In genomic region chr19:59470074-59470630, GRCm38 (mm10) we compare ENCODE assay signal across 17 mouse cellular contexts. TPM values are rescaled to one million over a fixed set of nuclear protein-coding genes. Genes with fewer than 3 reads are reported as not detected.
DNase-seq lines count a peak whose midpoint lies in the region; ATAC-seq lines count a peak whose summit lies in the region.
"Had no signal": no experiment of that assay in that cellular context is flagged by ENCODE, and none has a peak within 500 bp of the region (broad histone marks: within the 10 kb centered on the region; RNA-seq: fewer than 3 reads in every experiment).

No protein-coding gene starts in this region.

- ATAC-seq in heart, embryonic 12.5 days (ENCODE audit: insufficient number of reproducible peaks, low FRiP score) = no peak
- ATAC-seq in midbrain, embryonic 12.5 days (ENCODE audit: low FRiP score, low read depth) = no peak
- peak; percentile 28 for ATAC-seq in forebrain, embryonic 11.5 days (replicated peaks; ENCODE audit: low FRiP score)
- 0 out of 2 replicates have a peak, but pooled peaks have one; percentile 31 for ATAC-seq in midbrain, embryonic 15.5 days (replicated peaks)
- ATAC-seq: intestine, embryonic 16.5 days had no signal

- no peak overlapping the region for H3K27ac ChIP-seq in heart, embryonic 12.5 days (ENCODE audit: poor library complexity, severe bottlenecking)
- H3K27ac ChIP-seq in midbrain, embryonic 12.5 days (replicated peaks) = no peak overlapping the region
- H3K27ac ChIP-seq in midbrain, embryonic 10.5 days (replicated peaks) = no peak overlapping the region
- H3K27ac ChIP-seq in forebrain, embryonic 11.5 days (ENCODE audit: low read depth, low read length) = peak overlapping the region; percentile 90
- H3K27ac ChIP-seq in midbrain, embryonic 15.5 days = no peak overlapping the region
- H3K27ac ChIP-seq: limb, embryonic 12.5 days; liver, embryonic 15.5 days had no signal

- H3K9me3 ChIP-seq in heart, embryonic 12.5 days (replicated peaks) = no peaks in the 10 kb centered on the region
- H3K9me3 ChIP-seq in midbrain, embryonic 12.5 days = no peaks in the 10 kb centered on the region
- no peaks in the 10 kb centered on the region for H3K9me3 ChIP-seq in midbrain, embryonic 10.5 days (replicated peaks)
- H3K9me3 ChIP-seq in forebrain, embryonic 11.5 days (ENCODE audit: control insufficient read depth, low read length) = no peaks in the 10 kb centered on the region
- no peaks in the 10 kb centered on the region for H3K9me3 ChIP-seq in midbrain, embryonic 15.5 days
- H3K9me3 ChIP-seq: limb, embryonic 12.5 days; liver, embryonic 15.5 days had no signal

- WGBS in heart, embryonic 12.5 days = 9% methylated on average over 11 of the region's 11 CpGs
- WGBS in midbrain, embryonic 12.5 days = 14% methylated on average over 11 of the region's 11 CpGs
- 7% methylated on average over 11 of the region's 11 CpGs for WGBS in midbrain, embryonic 10.5 days
- WGBS in forebrain, embryonic 11.5 days = 9% methylated on average over 11 of the region's 11 CpGs
- WGBS in midbrain, embryonic 15.5 days = 15% methylated on average over 11 of the region's 11 CpGs

- peaks cover 91% of the 10 kb centered on the region for H3K27me3 ChIP-seq in heart, embryonic 12.5 days (replicated peaks)
- H3K27me3 ChIP-seq in midbrain, embryonic 12.5 days = peaks cover 79% of the 10 kb centered on the region
- H3K27me3 ChIP-seq in midbrain, embryonic 10.5 days (ENCODE audit: low read depth, poor library complexity, severe bottlenecking) = peaks cover 96% of the 10 kb centered on the region
- H3K27me3 ChIP-seq in forebrain, embryonic 11.5 days (ENCODE audit: control insufficient read depth, insufficient read depth, low read length) = peaks cover 28% of the 10 kb centered on the region
- peaks cover 76% of the 10 kb centered on the region for H3K27me3 ChIP-seq in midbrain, embryonic 15.5 days (replicated peaks)

- no peaks in the 10 kb centered on the region for H3K36me3 ChIP-seq in heart, embryonic 12.5 days
- H3K36me3 ChIP-seq in midbrain, embryonic 12.5 days = no peaks in the 10 kb centered on the region
- H3K36me3 ChIP-seq in midbrain, embryonic 10.5 days = no peaks in the 10 kb centered on the region
- no peaks in the 10 kb centered on the region for H3K36me3 ChIP-seq in forebrain, embryonic 11.5 days (ENCODE audit: control insufficient read depth, insufficient read depth, low read length)
- no peaks in the 10 kb centered on the region for H3K36me3 ChIP-seq in midbrain, embryonic 15.5 days (replicated peaks)
- H3K36me3 ChIP-seq: limb, embryonic 12.5 days; liver, embryonic 15.5 days had no signal

- H3K9ac ChIP-seq in heart, embryonic 12.5 days = no peak overlapping the region
- no peak overlapping the region for H3K9ac ChIP-seq in midbrain, embryonic 12.5 days (replicated peaks)
- H3K9ac ChIP-seq in forebrain, embryonic 11.5 days (ENCODE audit: low read length) = peak overlapping the region; percentile 58
- H3K9ac ChIP-seq in midbrain, embryonic 15.5 days = no peak overlapping the region
- H3K9ac ChIP-seq: limb, embryonic 12.5 days; liver, embryonic 15.5 days had no signal

- no peak overlapping the region for H3K4me3 ChIP-seq in heart, embryonic 12.5 days
- no peak overlapping the region for H3K4me3 ChIP-seq in midbrain, embryonic 12.5 days
- no peak overlapping the region for H3K4me3 ChIP-seq in midbrain, embryonic 10.5 days
- H3K4me3 ChIP-seq in forebrain, embryonic 11.5 days (ENCODE audit: low read depth, low read length) = peak overlapping the region; percentile 25
- no peak overlapping the region for H3K4me3 ChIP-seq in midbrain, embryonic 15.5 days
- H3K4me3 ChIP-seq: limb, embryonic 12.5 days; liver, embryonic 15.5 days had no signal

- no peak for DNase-seq in heart, postnatal 4 days
- no peak for DNase-seq in midbrain, embryonic 10.5 days (ENCODE audit: low spot score)
- DNase-seq in forebrain, embryonic 11.5 days (ENCODE audit: low spot score) = peak; percentile 71
- DNase-seq in T-cell, adult 2 months (ENCODE audit: low spot score) = no peak
- no peak for DNase-seq in cerebellum, postnatal 10 days
- DNase-seq: adrenal gland, postnatal 36 days; gastrocnemius, postnatal 25 days; layer of hippocampus, postnatal 36 days had no signal

- peak overlapping the region; percentile 10; the same call in 1 of the 2 replicates for H3K4me2 ChIP-seq in heart, embryonic 12.5 days
- 0 out of 2 replicates have a peak overlapping the region, but pooled peaks have one; percentile 47 for H3K4me2 ChIP-seq in midbrain, embryonic 12.5 days (replicated peaks)
- peak overlapping the region; percentile 72 for H3K4me2 ChIP-seq in forebrain, embryonic 11.5 days (ENCODE audit: low read depth, low read length, severe bottlenecking)
- no peak overlapping the region; the same call in 1 of the 2 replicates for H3K4me2 ChIP-seq in midbrain, embryonic 15.5 days
- H3K4me2 ChIP-seq: liver, embryonic 15.5 days had no signal

- peaks cover 33% of the 10 kb centered on the region for H3K4me1 ChIP-seq in heart, embryonic 12.5 days (replicated peaks)
- peaks cover 62% of the 10 kb centered on the region for H3K4me1 ChIP-seq in midbrain, embryonic 12.5 days
- peaks cover 65% of the 10 kb centered on the region for H3K4me1 ChIP-seq in midbrain, embryonic 10.5 days
- H3K4me1 ChIP-seq in forebrain, embryonic 11.5 days (replicated peaks; ENCODE audit: control insufficient read depth, insufficient read depth, low read length) = peaks cover 27% of the 10 kb centered on the region
- H3K4me1 ChIP-seq in midbrain, embryonic 15.5 days = peaks cover 43% of the 10 kb centered on the region
- H3K4me1 ChIP-seq: liver, embryonic 15.5 days had no signal

RNA-seq across cellular contexts. Expression of gene Emx2, which starts 12.0 kb away (rescaled TPM):
- not detected in 2 replicates for polyA plus RNA-seq in heart, embryonic 12.5 days (2016; fragmentation: Nextera tagmentation; extraction: Ambion mirVana)
- not detected for total RNA-seq in heart, postnatal 4 days (2021)
- polyA plus RNA-seq in midbrain, embryonic 12.5 days (2016; fragmentation: Nextera tagmentation; extraction: Ambion mirVana) = 17.9 and 23.7 TPM in 2 replicates
- 8.7 and 9.2 TPM in 2 replicates for polyA plus RNA-seq in midbrain, embryonic 10.5 days (2016; fragmentation: Nextera tagmentation; extraction: Ambion mirVana)
- polyA plus RNA-seq in forebrain, embryonic 11.5 days (2014; fragmentation: Nextera tagmentation; extraction: Ambion mirVana) = 75.6 and 78.9 TPM in 2 replicates
- 15.5 and 18.2 TPM in 2 replicates for polyA plus RNA-seq in midbrain, embryonic 15.5 days (2015; fragmentation: Nextera tagmentation; extraction: Ambion mirVana)
- polyA plus RNA-seq: heart, postnatal 0 days; intestine, embryonic 16.5 days; large intestine, adult 2 months; neural tube, embryonic 14.5 days had no signal

Comparison
In these comparisons a context has a peak if more than half of its experiments do, and no peak if none do; other contexts are left out.
1. ATAC-seq: peak in forebrain, embryonic 11.5 days (single experiment) and midbrain, embryonic 15.5 days (single experiment); none in heart, embryonic 12.5 days (single experiment) and midbrain, embryonic 12.5 days (single experiment).